Mouse (Mus musculus) thymus, adult 2 months (tissue): ENCODE results near the gene D6Wsu163e.

Experiments
- CTCF ChIP-seq: fragments of 200-500 bp; IDR thresholded peaks from 2 replicates; pipeline ENCODE4 v1.5.1; 2012; ENCODE audit warnings: mild to moderate bottlenecking, control low read depth, low read length, moderate library complexity, borderline replicate concordance; ENCODE audit not compliant: control insufficient read depth, poor library complexity, insufficient read depth; ENCODE audit errors: extremely low read depth
- POLR2A ChIP-seq: fragments of 200-500 bp; IDR thresholded peaks from 2 replicates; pipeline ENCODE4 v1.6.1; 2012; ENCODE audit warnings: mild to moderate bottlenecking, low read length, control low read depth, moderate library complexity; ENCODE audit not compliant: control insufficient read depth, poor library complexity, insufficient read depth; ENCODE audit errors: extremely low read depth

DNA sequence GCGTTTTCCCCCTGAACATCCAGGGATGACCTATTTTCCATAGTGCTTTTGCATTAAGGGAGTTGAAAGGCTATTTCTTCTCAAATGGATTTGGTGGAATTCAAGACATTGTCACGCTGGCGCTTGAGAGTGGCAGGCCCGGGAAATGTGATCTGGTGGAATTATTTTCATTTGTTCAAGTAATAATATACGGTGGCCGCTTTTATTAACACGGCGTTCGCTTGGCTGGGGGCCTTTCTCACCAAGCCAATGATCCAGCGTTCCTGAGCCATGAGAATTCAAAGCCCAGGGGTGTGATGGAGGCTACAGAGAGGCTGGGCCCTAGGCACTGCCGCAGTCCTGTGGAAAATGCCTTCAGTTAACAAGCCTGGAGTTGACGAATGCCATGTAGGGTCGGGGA lies 80.7 kb downstream of the D6Wsu163e start:
- TF ChIP-seq CTCF (no peak), POLR2A (no peak)
